Mouse (Mus musculus) G1E (cell line): ENCODE measurements around the gene Tapbp.

Experiments
- CTCF ChIP-seq: IDR thresholded peaks from 2 replicates; pipeline ENCODE4 v1.5.1; 2012; ENCODE audit warnings: low read depth, low read length, inconsistent platforms, mixed read lengths
- GATA1 ChIP-seq: IDR thresholded peaks from 2 replicates; pipeline ENCODE4 v1.6.1; 2012; ENCODE audit warnings: borderline replicate concordance, low read length, inconsistent platforms, mixed read lengths
- POLR2AphosphoS5 ChIP-seq: IDR thresholded peaks from 2 replicates; pipeline ENCODE4 v1.6.1; 2012; ENCODE audit warnings: low read depth, low read length, inconsistent platforms; ENCODE audit not compliant: insufficient replicate concordance
- TAL1 ChIP-seq: conservative IDR thresholded peaks from 2 replicates; pipeline ENCODE4 v1.6.1; 2012; ENCODE audit warnings: low read depth, low read length, inconsistent platforms, mixed read lengths

DNA sequence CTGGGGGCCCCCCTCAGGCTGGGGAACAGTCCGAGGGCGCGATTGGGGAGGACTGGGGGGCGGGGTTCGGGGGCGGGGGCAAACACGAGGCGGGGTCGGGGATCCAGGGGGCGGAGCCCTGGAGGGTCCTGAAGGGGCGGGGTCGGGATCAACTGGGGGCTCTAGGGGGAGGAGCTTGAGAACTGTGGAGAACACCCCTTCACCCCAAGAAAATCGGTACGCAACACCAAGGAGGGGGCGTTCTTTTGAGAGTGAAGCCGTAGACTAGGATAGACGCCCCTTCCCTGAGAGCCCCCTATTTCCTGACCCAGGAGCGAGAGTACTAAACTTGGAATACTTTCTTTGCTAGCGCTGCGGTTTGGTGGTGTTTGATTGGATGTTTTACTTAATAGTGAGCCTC is 595 bp downstream of the Tapbp start:
- no peak for TF ChIP-seq CTCF
- no peak for TF ChIP-seq GATA1
- TF ChIP-seq POLR2AphosphoS5: no peak
- no peak for TF ChIP-seq TAL1
